Mouse (Mus musculus) C2C12 (cell line): Measurements from ENCODE around the gene Bcdin3d.

Experiments used
- CEBPB ChIP-seq: IDR thresholded peaks from one replicate; pipeline ENCODE4 v1.6.1; 2011; ENCODE audit warnings: low read depth, mild to moderate bottlenecking, control low read depth, moderate library complexity
- CTCF ChIP-seq: IDR thresholded peaks from one replicate; pipeline ENCODE4 v1.5.1; 2011; ENCODE audit not compliant: control insufficient read depth, insufficient read depth, insufficient read length
- FOSL1 ChIP-seq: IDR thresholded peaks from one replicate; pipeline ENCODE4 v1.8.0; 2011; ENCODE audit warnings: mild to moderate bottlenecking, low read length; ENCODE audit not compliant: poor library complexity, insufficient read depth, severe bottlenecking
- MAX ChIP-seq: IDR thresholded peaks from one replicate; pipeline ENCODE4 v1.6.1; 2011; ENCODE audit warnings: mild to moderate bottlenecking, control low read depth
- MYOG ChIP-seq: IDR thresholded peaks from one replicate; pipeline ENCODE4 v1.6.1; 2011; ENCODE audit not compliant: control insufficient read depth, insufficient read length; ENCODE audit errors: extremely low read depth
- USF1 ChIP-seq: IDR thresholded peaks from one replicate; pipeline ENCODE4 v1.6.1; 2011; ENCODE audit warnings: low read depth, mild to moderate bottlenecking, control low read depth, moderate library complexity

DNA sequence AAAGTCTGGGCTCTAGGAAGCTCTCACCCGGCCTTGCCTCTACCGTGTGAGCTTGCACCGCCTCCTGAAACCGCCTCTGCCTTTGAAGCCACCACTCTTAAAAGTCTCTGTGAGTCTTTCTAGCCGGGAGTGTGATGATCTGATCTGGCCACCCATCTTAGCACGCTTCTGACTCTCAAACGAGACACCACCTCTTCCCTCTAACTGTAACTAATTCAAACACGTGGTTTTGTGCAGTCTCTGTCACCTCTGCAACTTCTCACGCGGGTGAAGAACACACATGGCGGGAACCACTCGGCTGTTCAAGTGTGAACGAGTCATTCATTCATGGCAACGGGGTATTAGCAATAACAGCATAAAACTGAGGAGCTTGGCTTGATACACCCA lies 2.9 kb downstream of the Bcdin3d start:
- no peak for TF ChIP-seq CTCF
- TF ChIP-seq USF1: no peak
- TF ChIP-seq MAX: no peak
- TF ChIP-seq MYOG: no peak
- TF ChIP-seq FOSL1: no peak
- no peak for TF ChIP-seq CEBPB
